Mouse (Mus musculus) limb, embryonic 12.5 days (tissue): ENCODE measurements around the gene Cyb5rl. TPM values are rescaled to one million over a fixed set of nuclear protein-coding genes. Genes with fewer than 3 reads are reported as not detected.
A peak's percentile ranks its signal among the peaks of the same experiment; 100 is the strongest.

Experiments used
- ATAC-seq: fragments of 200-750 bp; cut with Nextera tagmentation; 2 replicates; pipeline ENCODE4 v1.8.0; 2017; ENCODE audit warnings: low read depth, moderate TSS enrichment; ENCODE audit not compliant: insufficient number of reproducible peaks, insufficient read depth, low FRiP score, low TSS enrichment
- H3K27ac ChIP-seq: fragments of 300-500 bp; sonication (generic); 2 replicates; pipeline ENCODE4 v1.5.1; 2016; ENCODE audit warnings: mild to moderate bottlenecking, moderate library complexity
- H3K27me3 ChIP-seq: fragments of 300-500 bp; sonication (generic); 2 replicates; pipeline ENCODE4 v1.6.1; 2016; ENCODE audit warnings: mild to moderate bottlenecking, moderate library complexity
- H3K36me3 ChIP-seq: fragments of 300-500 bp; sonication (generic); 2 replicates; pipeline ENCODE4 v1.6.1; 2016; ENCODE audit warnings: mild to moderate bottlenecking, moderate library complexity
- H3K4me1 ChIP-seq: fragments of 300-500 bp; sonication (generic); replicated peaks from 2 replicates; pipeline ENCODE4 v1.6.1; 2016
- H3K4me2 ChIP-seq: fragments of 300-500 bp; sonication (generic); 2 replicates; pipeline ENCODE4 v1.6.1; 2016; ENCODE audit warnings: mild to moderate bottlenecking, moderate library complexity
- H3K4me3 ChIP-seq: fragments of 300-500 bp; sonication (generic); replicated peaks from 2 replicates; pipeline ENCODE4 v1.5.1; 2016; ENCODE audit warnings: mild to moderate bottlenecking
- H3K9ac ChIP-seq: fragments of 300-500 bp; sonication (generic); replicated peaks from 2 replicates; pipeline ENCODE4 v1.6.1; 2016; ENCODE audit warnings: mild to moderate bottlenecking, moderate library complexity
- H3K9me3 ChIP-seq: fragments of 300-500 bp; sonication (generic); 2 replicates; pipeline ENCODE4 v1.6.1; 2016; ENCODE audit warnings: mild to moderate bottlenecking, moderate library complexity
- WGBS: fragments of 180-500 bp; shearing (Covaris S2); methylation state at CpG from one replicate; pipeline ENCODE4 v1.1.7; 2016; 5-methylcytosine and 5-hydroxymethylcytosine counted together
- polyA plus RNA-seq: library from polyadenylated mRNA; unstranded; fragments of >200 nt; fragmentation: Nextera tagmentation; extraction: Ambion mirVana; gene quantifications from 2 replicates; pipeline ENCODE4 v1.2.1, GENCODE M21; 2016

Gene Cyb5rl
- polyA plus RNA-seq, 1 experiment from 2014 or later: 4.6 TPM

DNA sequence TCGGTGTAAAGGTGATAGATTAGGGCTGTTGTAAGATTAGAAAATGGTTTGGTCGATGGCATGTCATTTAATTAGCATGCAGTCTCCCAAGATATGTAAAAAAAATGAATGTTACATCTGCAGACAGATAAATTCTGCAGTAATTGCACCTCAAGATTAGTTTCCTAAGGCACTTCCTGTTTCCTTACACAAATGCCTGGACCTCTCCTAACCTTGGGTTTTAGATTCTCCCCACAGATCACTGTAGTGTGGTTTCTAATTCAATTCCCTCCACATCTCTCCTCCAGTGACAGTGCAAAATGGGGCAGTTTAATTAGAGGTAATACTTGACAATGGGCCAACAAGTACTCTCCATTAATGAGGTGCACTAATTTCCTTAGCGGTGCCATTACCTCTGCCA lies 3.6 kb upstream of the Cyb5rl start:
- Histone ChIP-seq H3K9me3 (no peaks in the 10 kb centered on the region), H3K9ac (no peak overlapping the region), H3K27me3 (no peaks in the 10 kb centered on the region), H3K36me3 (peaks cover 62% of the 10 kb centered on the region), H3K27ac (no peak overlapping the region), H3K4me3 (no peak overlapping the region), H3K4me1 (peaks cover 14% of the 10 kb centered on the region), H3K4me2 (no peak overlapping the region)
- 88% methylated on average over 3 of the region's 3 CpGs for WGBS
- no peak for ATAC-seq

GRCm38 (mm10) chr4:107064394-107065098 lies 2.2 kb upstream of the Cyb5rl start:
- Histone ChIP-seq H3K9ac (no peak overlapping the region), H3K27ac (no peak overlapping the region), H3K9me3 (no peaks in the 10 kb centered on the region), H3K36me3 (peaks cover 48% of the 10 kb centered on the region), H3K4me1 (peaks cover 14% of the 10 kb centered on the region), H3K4me2 (no peak overlapping the region), H3K4me3 (no peak overlapping the region), H3K27me3 (no peaks in the 10 kb centered on the region)
- no peak for ATAC-seq
- WGBS: 85% methylated on average over 5 of the region's 5 CpGs

- peak overlapping the region; percentile 91 for H3K4me3 ChIP-seq
- H3K9me3 ChIP-seq: no peaks in the 10 kb centered on the region
- H3K9ac ChIP-seq: peak overlapping the region; percentile 67
- H3K36me3 ChIP-seq: peaks cover 23% of the 10 kb centered on the region
- H3K27me3 ChIP-seq: no peaks in the 10 kb centered on the region
- peak overlapping the region; percentile 97 for H3K4me2 ChIP-seq
- H3K27ac ChIP-seq: no peak overlapping the region
- ATAC-seq: 0 out of 2 replicates have a peak, but pooled peaks have one; percentile 13
- 6% methylated on average over 33 of the region's 33 CpGs for WGBS
- peaks cover 14% of the 10 kb centered on the region for H3K4me1 ChIP-seq
Observed at GRCm38 (mm10) chr4:107067151-107067840, 508 bp downstream of the Cyb5rl start.

DNA sequence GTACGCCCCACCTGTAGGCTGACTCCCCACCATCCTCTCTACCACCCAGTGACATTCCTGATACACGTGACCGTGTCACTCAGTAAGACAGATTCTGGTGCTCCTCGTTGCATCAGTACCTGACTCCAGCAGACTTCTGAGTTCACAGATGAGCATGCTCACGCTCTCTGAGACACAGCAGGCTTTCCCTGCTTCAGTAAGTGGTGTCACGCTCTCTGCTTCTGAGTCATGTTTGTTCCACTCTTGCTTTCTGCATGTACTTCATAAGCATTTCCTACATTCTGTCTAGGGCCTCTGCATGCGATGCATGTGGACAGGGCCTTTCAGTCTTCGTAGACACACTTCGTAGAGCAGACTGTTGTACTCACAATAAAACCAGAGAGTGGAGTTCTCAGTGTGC lies 5.6 kb downstream of the Cyb5rl start:
- no peak for ATAC-seq
- Histone ChIP-seq H3K36me3 (no peaks in the 10 kb centered on the region), H3K4me1 (peaks cover 4% of the 10 kb centered on the region), H3K9ac (no peak overlapping the region), H3K4me3 (no peak overlapping the region), H3K4me2 (no peak overlapping the region), H3K27ac (no peak overlapping the region), H3K27me3 (no peaks in the 10 kb centered on the region), H3K9me3 (no peaks in the 10 kb centered on the region)
- 83% methylated on average over 9 of the region's 9 CpGs for WGBS

- Histone ChIP-seq H3K4me3 (no peak overlapping the region), H3K4me1 (no peaks in the 10 kb centered on the region), H3K27me3 (no peaks in the 10 kb centered on the region), H3K36me3 (no peaks in the 10 kb centered on the region), H3K4me2 (no peak overlapping the region), H3K27ac (no peak overlapping the region), H3K9me3 (no peaks in the 10 kb centered on the region), H3K9ac (no peak overlapping the region)
- 78% methylated on average over 5 of the region's 5 CpGs for WGBS
- ATAC-seq: no peak
Observed at GRCm38 (mm10) chr4:107075456-107075855, 8.7 kb downstream of the Cyb5rl start.

GRCm38 (mm10) chr4:107078894-107079293 lies 12.1 kb downstream of the Cyb5rl start:
- Histone ChIP-seq H3K9me3 (no peaks in the 10 kb centered on the region), H3K4me3 (no peak overlapping the region), H3K9ac (no peak overlapping the region), H3K36me3 (no peaks in the 10 kb centered on the region), H3K4me2 (no peak overlapping the region), H3K27ac (no peak overlapping the region), H3K27me3 (no peaks in the 10 kb centered on the region), H3K4me1 (peaks cover 3% of the 10 kb centered on the region; the same call in 1 of the 2 replicates)
- ATAC-seq: no peak
- 82% methylated on average over 4 of the region's 4 CpGs for WGBS

DNA sequence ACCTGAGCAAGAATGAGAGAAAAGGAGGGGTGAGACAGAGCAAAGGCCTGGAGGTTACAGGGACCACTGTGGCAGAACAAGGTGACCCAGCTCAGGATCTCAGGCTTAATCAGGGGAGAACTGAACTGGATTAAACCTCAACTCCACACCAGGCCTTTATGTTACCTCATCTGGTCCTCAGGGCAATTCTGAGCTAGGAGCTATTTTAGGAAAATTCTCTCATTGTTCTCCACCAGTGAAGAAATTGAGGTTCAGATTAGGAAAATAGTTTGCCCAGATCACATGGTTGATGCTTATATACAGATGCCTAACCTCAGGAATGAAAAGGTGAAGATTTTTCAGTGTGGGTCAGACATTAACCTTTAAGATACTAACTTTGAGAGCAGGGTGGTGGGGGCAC lies 12.9 kb downstream of the Cyb5rl start:
- H3K36me3 ChIP-seq: no peaks in the 10 kb centered on the region
- peaks cover 11% of the 10 kb centered on the region for H3K4me1 ChIP-seq
- H3K9me3 ChIP-seq: no peaks in the 10 kb centered on the region
- 0 out of 2 replicates have a peak overlapping the region, but pooled peaks have one; percentile 23 for H3K9ac ChIP-seq
- H3K27ac ChIP-seq: no peak overlapping the region
- no peak overlapping the region for H3K4me2 ChIP-seq
- H3K4me3 ChIP-seq: no peak overlapping the region
- no peaks in the 10 kb centered on the region for H3K27me3 ChIP-seq
- ATAC-seq: no peak

- Histone ChIP-seq H3K36me3 (no peaks in the 10 kb centered on the region), H3K4me3 (no peak overlapping the region), H3K27ac (no peak overlapping the region), H3K27me3 (no peaks in the 10 kb centered on the region), H3K4me1 (peaks cover 22% of the 10 kb centered on the region), H3K9me3 (no peaks in the 10 kb centered on the region), H3K9ac (no peak overlapping the region), H3K4me2 (no peak overlapping the region)
- 79% methylated on average over 3 of the region's 3 CpGs for WGBS
- no peak for ATAC-seq
Observed at GRCm38 (mm10) chr4:107082185-107082584, 15.4 kb downstream of the Cyb5rl start.

DNA sequence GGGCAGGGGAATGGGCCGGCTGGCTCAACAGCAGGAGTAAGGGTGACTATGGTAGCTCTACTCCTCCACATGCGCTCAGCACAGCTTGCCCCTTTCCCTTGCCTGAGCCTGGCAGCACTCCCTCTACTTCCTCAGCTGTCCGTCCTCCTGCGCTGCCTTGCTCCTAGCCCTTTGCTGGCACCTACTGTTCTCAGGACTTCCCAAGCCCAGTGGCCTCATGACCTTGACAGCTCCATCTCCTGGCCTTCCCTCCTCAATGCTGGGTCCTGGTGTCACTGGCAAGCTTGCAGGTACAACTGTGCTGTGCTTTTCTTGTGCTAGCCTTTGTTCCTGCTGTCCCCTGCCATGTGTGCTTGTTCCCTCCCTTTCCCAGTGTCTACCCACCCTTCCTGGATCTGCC lies 16.3 kb downstream of the Cyb5rl start:
- no peak overlapping the region for H3K9ac ChIP-seq
- no peak for ATAC-seq
- H3K4me1 ChIP-seq: peaks cover 22% of the 10 kb centered on the region
- no peak overlapping the region for H3K4me2 ChIP-seq
- WGBS: 94% methylated on average over 4 of the region's 4 CpGs
- H3K27ac ChIP-seq: no peak overlapping the region
- H3K4me3 ChIP-seq: no peak overlapping the region
- no peaks in the 10 kb centered on the region for H3K9me3 ChIP-seq
- no peaks in the 10 kb centered on the region for H3K36me3 ChIP-seq
- no peaks in the 10 kb centered on the region for H3K27me3 ChIP-seq

DNA sequence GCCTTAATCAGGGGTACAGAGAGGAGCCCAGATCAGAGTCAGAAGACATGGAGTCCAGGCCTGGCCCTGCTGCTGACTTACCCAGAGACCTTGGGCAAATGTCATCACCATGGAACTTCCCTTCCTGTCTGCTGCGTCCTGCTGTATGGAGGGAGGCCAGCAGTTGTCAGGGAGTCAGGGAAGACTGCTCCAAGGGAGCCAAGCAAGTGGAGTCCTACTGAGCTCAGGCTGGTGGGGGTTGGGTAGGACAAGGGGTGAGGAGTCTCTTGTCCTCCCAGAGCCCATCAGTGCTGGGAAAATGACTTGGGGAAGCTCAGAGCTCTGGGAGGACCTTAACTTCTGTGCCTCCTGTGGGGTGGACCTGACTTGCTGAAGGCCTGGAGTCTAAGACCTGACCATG lies 17.6 kb downstream of the Cyb5rl start:
- 0 out of 2 replicates have a peak overlapping the region, but pooled peaks have one; percentile 56 for H3K27ac ChIP-seq
- H3K4me2 ChIP-seq: no peak overlapping the region
- peaks cover 22% of the 10 kb centered on the region for H3K4me1 ChIP-seq
- 60% methylated on average over 1 of the region's 1 CpGs for WGBS
- no peaks in the 10 kb centered on the region for H3K9me3 ChIP-seq
- no peaks in the 10 kb centered on the region for H3K27me3 ChIP-seq
- no peaks in the 10 kb centered on the region for H3K36me3 ChIP-seq
- no peak for ATAC-seq
- H3K4me3 ChIP-seq: no peak overlapping the region
- no peak overlapping the region for H3K9ac ChIP-seq

GRCm38 (mm10) chr4:107084858-107085257 lies 18.1 kb downstream of the Cyb5rl start:
- Histone ChIP-seq H3K9ac (no peak overlapping the region), H3K27ac (peak overlapping the region; percentile 56), H3K4me3 (no peak overlapping the region), H3K27me3 (no peaks in the 10 kb centered on the region), H3K9me3 (no peaks in the 10 kb centered on the region), H3K4me1 (peaks cover 22% of the 10 kb centered on the region), H3K36me3 (no peaks in the 10 kb centered on the region), H3K4me2 (no peak overlapping the region)
- 16% methylated on average over 6 of the region's 6 CpGs for WGBS
- 0 out of 2 replicates have a peak, but pooled peaks have one; percentile 23 for ATAC-seq
